Mouse (Mus musculus) heart, embryonic 10.5 days (tissue): ENCODE data around the gene Slc12a8. TPM values are rescaled to one million over a fixed set of nuclear protein-coding genes. Genes with fewer than 3 reads are reported as not detected.

Experiments
- DNase-seq: peaks from one replicate; pipeline ENCODE4 v3.0.0-alpha.2; 2017; ENCODE audit warnings: low spot score
- H3K27ac ChIP-seq: fragments of 300-500 bp; sonication (generic); 2 replicates; pipeline ENCODE4 v1.5.1; 2016; ENCODE audit warnings: mild to moderate bottlenecking
- H3K27me3 ChIP-seq: fragments of 300-500 bp; sonication (generic); 2 replicates; pipeline ENCODE4 v1.6.1; 2016; ENCODE audit warnings: mild to moderate bottlenecking; ENCODE audit not compliant: poor library complexity, insufficient read depth, severe bottlenecking
- H3K36me3 ChIP-seq: fragments of 300-500 bp; sonication (generic); 2 replicates; pipeline ENCODE4 v1.6.1; 2016; ENCODE audit warnings: mild to moderate bottlenecking, moderate library complexity
- H3K4me1 ChIP-seq: fragments of 300-500 bp; sonication (generic); 2 replicates; pipeline ENCODE4 v1.6.1; 2016; ENCODE audit warnings: mild to moderate bottlenecking
- H3K4me3 ChIP-seq: fragments of 300-500 bp; sonication (generic); 2 replicates; pipeline ENCODE4 v1.5.1; 2016; ENCODE audit warnings: mild to moderate bottlenecking, moderate library complexity
- H3K9me3 ChIP-seq: fragments of 300-500 bp; sonication (generic); 2 replicates; pipeline ENCODE4 v1.6.1; 2016; ENCODE audit warnings: mild to moderate bottlenecking, moderate library complexity
- WGBS: fragments of 180-500 bp; shearing (Covaris S2); methylation state at CpG from one replicate; pipeline ENCODE4 v1.1.7; 2016; 5-methylcytosine and 5-hydroxymethylcytosine counted together
- polyA plus RNA-seq: library from polyadenylated mRNA; unstranded; fragments of >200 nt; fragmentation: Nextera tagmentation; extraction: Ambion mirVana; gene quantifications from 2 replicates; pipeline ENCODE4 v1.2.1, GENCODE M21; 2016

Gene Slc12a8
- polyA plus RNA-seq, 1 experiment from 2014 or later = 0.99 TPM

DNA sequence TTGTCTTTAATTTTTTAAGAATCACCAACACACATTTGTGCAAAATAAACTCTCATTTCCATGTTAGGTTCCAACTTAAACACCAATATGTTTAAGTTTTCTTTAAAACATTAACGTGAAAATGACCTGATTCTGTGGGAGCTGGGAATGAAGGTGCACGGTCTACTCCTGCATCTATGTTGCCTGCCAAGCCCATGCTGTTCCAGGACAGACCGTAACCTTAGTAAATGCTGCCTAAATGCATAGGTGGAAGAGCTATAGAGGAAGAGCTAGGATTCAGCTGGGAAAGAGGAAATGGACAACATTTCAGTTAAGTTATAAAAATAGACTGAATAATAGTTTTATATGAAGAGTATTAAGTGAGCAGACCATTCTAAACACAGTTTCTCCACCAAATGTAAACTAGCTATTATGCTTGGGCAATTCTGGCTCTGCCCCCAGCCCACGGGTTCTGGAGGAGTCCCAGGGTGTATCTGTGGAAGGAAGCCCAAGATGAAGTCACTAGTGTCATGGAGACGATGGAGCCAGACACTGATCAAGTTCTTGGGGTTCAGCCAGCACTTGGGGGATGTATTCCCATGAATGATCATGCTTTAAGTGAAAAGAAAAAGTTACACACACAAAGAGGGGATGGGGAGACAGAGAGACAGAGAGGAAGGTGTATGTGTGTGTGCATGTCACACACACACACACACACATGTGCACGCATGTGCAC, 95.1 kb downstream of the Slc12a8 start:
- Histone ChIP-seq H3K36me3 (no peaks in the 10 kb centered on the region), H3K4me3 (no peak overlapping the region), H3K4me1 (peaks cover 5% of the 10 kb centered on the region), H3K27ac (no peak overlapping the region), H3K27me3 (peaks cover 5% of the 10 kb centered on the region; the same call in 1 of the 2 replicates), H3K9me3 (no peaks in the 10 kb centered on the region)
- 82% methylated on average over 6 of the region's 6 CpGs for WGBS
- peak; percentile 19 for DNase-seq

DNA sequence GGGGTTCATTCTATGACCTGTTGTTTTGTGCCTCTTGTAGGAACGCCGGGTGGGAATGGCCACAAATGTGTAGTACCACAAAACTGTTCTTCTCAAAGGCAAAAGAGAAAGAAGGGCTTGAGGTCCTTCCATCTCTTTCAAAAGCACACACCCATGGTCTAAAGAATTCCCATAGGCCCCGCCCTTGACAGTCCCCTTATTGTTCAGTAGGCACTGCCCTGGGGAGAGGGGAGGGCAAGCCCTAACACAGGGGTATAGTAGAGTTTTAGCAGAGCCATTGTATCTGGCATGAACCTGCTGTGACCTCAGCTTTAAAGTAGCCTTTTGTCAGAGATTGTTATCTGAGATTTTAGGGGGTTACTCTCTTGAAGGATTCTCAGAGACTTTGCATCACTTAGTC, 98.9 kb downstream of the Slc12a8 start:
- H3K27ac ChIP-seq = no peak overlapping the region
- H3K4me1 ChIP-seq = no peaks in the 10 kb centered on the region
- WGBS = 80% methylated on average over 3 of the region's 3 CpGs
- peak; percentile 41 for DNase-seq
- no peak overlapping the region for H3K4me3 ChIP-seq
- H3K9me3 ChIP-seq = no peaks in the 10 kb centered on the region
- peaks cover 5% of the 10 kb centered on the region; the same call in 1 of the 2 replicates for H3K27me3 ChIP-seq
- H3K36me3 ChIP-seq = no peaks in the 10 kb centered on the region

DNA sequence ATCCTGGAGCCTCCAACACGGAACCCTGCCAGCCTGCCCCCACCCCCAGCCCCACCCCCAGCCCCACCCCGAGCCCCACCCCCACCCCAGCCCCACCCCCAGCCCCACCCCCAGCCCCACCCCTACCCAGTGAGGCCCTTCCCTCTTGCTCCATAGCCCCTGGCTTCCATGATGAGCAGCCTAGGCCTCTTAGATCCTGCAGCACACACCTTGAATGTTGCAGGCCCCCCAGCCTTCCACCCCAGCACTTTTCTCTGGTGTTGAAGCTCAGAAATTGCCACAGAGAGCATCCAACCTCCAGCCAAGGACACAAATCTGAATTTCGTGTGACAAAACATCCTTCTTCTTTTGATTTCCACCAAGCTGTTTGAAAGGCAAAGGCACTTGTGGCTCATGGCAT, 104.7 kb downstream of the Slc12a8 start:
- Histone ChIP-seq H3K36me3 (no peaks in the 10 kb centered on the region), H3K27me3 (no peaks in the 10 kb centered on the region), H3K9me3 (no peaks in the 10 kb centered on the region), H3K4me3 (no peak overlapping the region), H3K4me1 (no peaks in the 10 kb centered on the region), H3K27ac (no peak overlapping the region)
- 40% methylated on average over 3 of the region's 3 CpGs for WGBS
- peak; percentile 72 for DNase-seq

DNA sequence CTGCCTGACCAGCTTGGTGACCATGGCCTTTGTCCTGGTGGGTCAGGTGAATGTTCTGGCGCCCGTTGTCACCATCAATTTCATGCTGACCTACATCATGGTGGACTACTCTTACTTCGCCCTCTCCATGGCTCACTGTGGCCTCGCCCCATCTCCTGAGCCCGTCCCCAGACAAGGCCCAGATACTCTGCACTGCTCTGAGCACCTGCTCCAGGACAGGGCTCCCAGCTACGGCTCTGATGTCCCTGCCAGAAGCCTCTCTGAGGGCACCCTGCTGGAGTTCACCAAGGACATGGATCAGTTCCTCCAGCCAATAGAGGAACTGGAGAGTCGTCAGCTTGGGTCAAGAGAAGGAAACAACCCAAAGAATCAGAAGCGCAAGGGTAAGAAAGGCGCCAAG, 107.5 kb downstream of the Slc12a8 start:
- 92% methylated on average over 9 of the region's 9 CpGs for WGBS
- no peaks in the 10 kb centered on the region for H3K27me3 ChIP-seq
- DNase-seq = peak; percentile 58
- H3K27ac ChIP-seq = no peak overlapping the region
- H3K4me1 ChIP-seq = no peaks in the 10 kb centered on the region
- no peak overlapping the region for H3K4me3 ChIP-seq
- H3K36me3 ChIP-seq = no peaks in the 10 kb centered on the region
- no peaks in the 10 kb centered on the region for H3K9me3 ChIP-seq

DNA sequence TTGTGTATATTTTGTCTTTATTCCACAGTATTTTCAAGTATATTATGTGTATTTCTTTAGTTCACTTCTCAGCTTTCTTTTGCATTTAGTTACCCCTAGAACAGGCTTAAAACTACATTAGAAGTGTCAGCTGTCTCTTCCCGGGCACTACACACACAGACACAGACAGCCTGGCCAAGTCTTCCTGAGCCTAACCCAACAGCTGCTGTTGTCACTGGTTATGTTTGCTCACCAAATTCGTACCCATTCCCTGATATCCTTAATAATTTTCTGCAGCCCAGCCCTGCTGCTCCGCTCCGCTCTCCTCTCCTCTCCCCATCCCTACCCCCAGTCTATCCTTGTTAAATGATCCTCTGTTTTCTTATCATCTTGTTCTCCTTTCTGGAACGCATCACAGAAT, 112.4 kb downstream of the Slc12a8 start:
- Histone ChIP-seq H3K36me3 (no peaks in the 10 kb centered on the region), H3K27me3 (no peaks in the 10 kb centered on the region), H3K4me1 (no peaks in the 10 kb centered on the region), H3K9me3 (no peaks in the 10 kb centered on the region), H3K27ac (no peak overlapping the region), H3K4me3 (no peak overlapping the region)
- 83% methylated on average over 5 of the region's 5 CpGs for WGBS
- DNase-seq = peak; percentile 19

DNA sequence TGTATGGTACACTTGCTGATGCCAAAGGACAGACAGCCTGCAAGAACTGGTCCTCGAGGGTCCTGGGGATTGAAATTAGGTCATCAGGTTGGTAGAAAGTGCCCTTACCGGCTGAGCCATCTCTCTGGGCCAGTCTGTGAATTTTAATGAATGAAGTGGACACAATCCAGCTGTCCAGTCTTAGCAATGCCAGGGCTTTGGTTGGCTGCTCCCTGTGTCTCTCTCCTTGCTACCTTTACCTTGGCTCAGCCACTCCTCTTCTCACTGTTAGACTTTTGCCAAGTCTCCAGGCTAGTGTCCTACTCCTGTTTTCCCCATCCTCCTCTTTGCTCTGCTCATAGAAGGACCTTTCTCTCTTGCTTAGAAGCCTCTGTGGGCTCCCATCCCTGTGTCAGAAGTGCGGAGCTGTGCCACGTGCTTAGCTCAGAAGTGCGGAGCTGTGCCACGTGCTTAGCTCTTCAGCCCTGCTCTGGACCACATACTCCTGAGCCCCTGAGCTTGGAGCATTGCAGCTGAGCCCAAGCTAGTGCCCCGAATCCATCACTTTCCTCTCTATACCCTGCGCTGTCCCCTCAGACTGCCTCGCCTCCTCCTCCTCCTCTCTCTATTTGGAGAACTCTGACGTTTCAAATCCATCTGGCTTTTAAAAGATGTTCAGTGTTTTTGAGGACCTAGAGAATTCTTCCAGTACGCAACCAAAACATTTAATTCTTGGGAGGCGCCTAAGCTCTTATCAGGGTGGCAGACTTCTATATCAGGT, 118.9 kb downstream of the Slc12a8 start:
- DNase-seq = peak; percentile 43
- no peaks in the 10 kb centered on the region for H3K9me3 ChIP-seq
- H3K36me3 ChIP-seq = no peaks in the 10 kb centered on the region
- peaks cover 4% of the 10 kb centered on the region; the same call in 1 of the 2 replicates for H3K4me1 ChIP-seq
- 73% methylated on average over 12 of the region's 12 CpGs for WGBS
- no peaks in the 10 kb centered on the region for H3K27me3 ChIP-seq
- H3K4me3 ChIP-seq = no peak overlapping the region
- H3K27ac ChIP-seq = no peak overlapping the region

DNA sequence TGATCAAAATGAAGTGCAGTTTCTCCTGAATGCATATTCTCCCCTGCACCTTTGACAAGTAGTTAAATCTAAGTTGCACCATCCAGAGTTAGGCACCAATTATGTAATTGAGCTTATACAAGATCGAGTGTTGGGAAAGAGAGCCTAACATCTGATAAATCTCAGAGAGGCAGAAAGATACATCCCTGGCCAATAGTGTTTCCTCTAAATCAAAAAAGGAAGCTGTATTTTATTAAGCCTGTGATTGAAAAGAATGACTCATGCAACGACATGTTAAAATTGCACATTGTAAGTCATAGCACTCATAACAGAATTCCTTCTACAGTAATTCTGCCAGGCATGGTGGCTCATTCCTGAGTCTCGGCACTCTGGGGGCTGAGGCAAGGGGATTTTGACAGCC, 124.7 kb downstream of the Slc12a8 start:
- Histone ChIP-seq H3K36me3 (no peaks in the 10 kb centered on the region), H3K27ac (no peak overlapping the region), H3K27me3 (no peaks in the 10 kb centered on the region), H3K4me3 (no peak overlapping the region), H3K9me3 (no peaks in the 10 kb centered on the region), H3K4me1 (no peaks in the 10 kb centered on the region)
- 76% methylated on average over 3 of the region's 3 CpGs for WGBS
- DNase-seq = no peak

DNA sequence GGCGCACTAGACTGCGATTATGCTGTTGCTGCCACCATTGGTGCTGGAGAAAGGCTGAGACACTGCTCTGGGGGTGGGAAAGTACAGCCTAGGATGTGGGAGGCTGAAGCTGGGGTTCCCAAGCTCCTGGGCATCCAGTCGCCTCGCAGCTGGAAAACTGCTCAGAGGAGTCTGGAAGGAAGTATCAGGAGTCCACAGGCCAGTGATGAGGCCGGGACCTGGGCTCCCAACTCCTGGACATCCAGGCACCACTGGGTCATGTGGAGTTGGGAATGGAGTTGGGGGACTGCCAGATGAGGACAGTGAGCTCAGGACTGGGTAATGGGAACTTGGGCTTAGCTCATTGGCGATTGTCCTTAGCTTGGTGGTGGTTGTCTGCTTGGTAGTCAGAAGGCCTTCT, 136.0 kb downstream of the Slc12a8 start:
- WGBS = 86% methylated on average over 6 of the region's 6 CpGs
- H3K9me3 ChIP-seq = peaks cover 8% of the 10 kb centered on the region; the same call in 1 of the 2 replicates
- H3K27ac ChIP-seq = no peak overlapping the region
- no peak overlapping the region for H3K4me3 ChIP-seq
- no peaks in the 10 kb centered on the region for H3K36me3 ChIP-seq
- DNase-seq = peak; percentile 68
- H3K27me3 ChIP-seq = no peaks in the 10 kb centered on the region
- no peaks in the 10 kb centered on the region for H3K4me1 ChIP-seq

DNA sequence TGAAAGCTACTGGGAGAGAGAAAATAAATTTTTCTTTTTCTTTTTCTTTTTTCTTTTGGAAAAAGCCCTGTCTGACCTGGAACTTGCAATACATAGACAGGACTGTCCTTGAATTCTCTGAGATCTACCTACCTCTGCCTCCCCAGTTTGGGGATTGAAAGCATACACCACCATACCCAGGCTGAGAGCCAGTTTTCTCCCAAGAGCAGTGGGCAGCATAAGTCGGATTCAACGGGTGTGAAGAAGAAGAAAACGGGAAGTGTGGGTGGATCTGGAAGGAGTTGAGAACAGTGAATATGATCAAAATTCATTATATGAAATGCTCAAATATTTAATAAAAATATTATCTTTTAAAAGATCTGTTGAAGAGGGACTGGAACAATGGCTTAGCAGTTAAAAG, 138.3 kb downstream of the Slc12a8 start:
- no peaks in the 10 kb centered on the region for H3K27me3 ChIP-seq
- no peaks in the 10 kb centered on the region for H3K36me3 ChIP-seq
- H3K9me3 ChIP-seq = 0 out of 2 replicates have a peak, but pooled peaks cover 2% of the 10 kb centered on the region
- H3K4me1 ChIP-seq = peaks cover 10% of the 10 kb centered on the region
- DNase-seq = peak; percentile 33
- WGBS = 84% methylated on average over 3 of the region's 3 CpGs
- H3K27ac ChIP-seq = no peak overlapping the region
- no peak overlapping the region for H3K4me3 ChIP-seq

DNA sequence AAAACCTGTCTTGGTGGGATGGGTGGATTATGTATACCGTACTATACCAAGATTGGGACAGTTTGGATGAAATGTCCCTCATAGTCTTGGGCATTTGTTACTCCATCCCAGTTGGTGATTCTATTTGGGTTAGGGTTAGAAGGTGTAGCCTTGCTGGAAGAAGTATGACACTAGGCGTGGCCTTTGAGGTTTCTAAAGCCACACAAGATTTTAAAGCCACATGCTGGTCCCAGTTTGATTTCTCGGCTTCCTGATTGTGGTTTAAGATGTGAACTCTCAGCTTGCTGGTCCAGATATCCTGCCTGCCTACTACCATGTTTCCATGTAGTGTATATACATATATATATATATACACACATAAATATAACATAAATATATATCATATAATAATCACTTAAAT, 140.1 kb downstream of the Slc12a8 start:
- no peak overlapping the region for H3K4me3 ChIP-seq
- peaks cover 10% of the 10 kb centered on the region for H3K4me1 ChIP-seq
- H3K27ac ChIP-seq = no peak overlapping the region
- peak; percentile 10 for DNase-seq
- H3K27me3 ChIP-seq = no peaks in the 10 kb centered on the region
- no peaks in the 10 kb centered on the region for H3K9me3 ChIP-seq
- H3K36me3 ChIP-seq = no peaks in the 10 kb centered on the region
- 85% methylated on average over 3 of the region's 3 CpGs for WGBS

DNA sequence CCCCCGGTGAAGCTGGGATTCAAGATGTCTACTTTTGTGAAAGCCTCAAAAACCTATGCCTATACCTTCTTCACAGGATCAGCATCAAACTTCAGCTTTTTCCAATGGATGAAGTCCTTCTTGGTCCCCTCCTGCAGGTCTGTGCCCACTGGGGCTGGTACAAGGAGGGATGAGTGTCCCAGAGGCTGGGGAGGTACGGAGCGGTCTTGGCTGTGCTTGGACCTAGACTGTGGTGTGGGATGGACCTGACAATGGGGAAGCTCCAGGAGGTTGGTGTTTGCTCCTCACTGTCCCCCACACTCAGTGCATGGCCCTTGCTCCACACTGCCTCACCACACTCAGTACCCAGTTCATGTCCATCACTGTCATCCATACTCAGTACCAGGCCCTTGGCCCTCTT, 141.0 kb downstream of the Slc12a8 start:
- Histone ChIP-seq H3K27me3 (no peaks in the 10 kb centered on the region), H3K27ac (no peak overlapping the region), H3K4me3 (no peak overlapping the region), H3K36me3 (no peaks in the 10 kb centered on the region), H3K9me3 (no peaks in the 10 kb centered on the region), H3K4me1 (peaks cover 10% of the 10 kb centered on the region)
- 91% methylated on average over 3 of the region's 3 CpGs for WGBS
- DNase-seq = peak; percentile 73

DNA sequence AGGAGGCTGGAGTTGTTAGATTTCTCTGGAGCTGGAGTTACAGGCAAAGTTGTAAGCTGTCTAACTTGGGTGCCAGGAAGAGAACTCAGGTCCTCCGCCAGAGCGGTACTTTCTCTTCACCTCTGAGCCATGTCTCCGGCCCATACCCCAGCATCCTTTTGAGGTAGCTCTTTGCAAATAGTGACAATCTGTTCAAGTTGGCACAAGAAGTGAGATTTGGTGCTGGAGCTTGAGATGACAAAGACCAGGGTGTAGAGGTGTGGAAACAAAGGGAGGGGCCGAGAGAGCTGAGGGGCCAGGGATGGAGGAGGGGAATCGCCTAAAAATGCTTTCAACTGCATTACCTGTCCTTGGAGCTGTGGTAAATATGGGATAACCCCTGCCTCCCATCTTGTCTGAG, 142.4 kb downstream of the Slc12a8 start:
- DNase-seq = peak; percentile 48
- WGBS = 78% methylated on average over 5 of the region's 5 CpGs
- no peak overlapping the region for H3K4me3 ChIP-seq
- no peaks in the 10 kb centered on the region for H3K27me3 ChIP-seq
- peaks cover 10% of the 10 kb centered on the region for H3K4me1 ChIP-seq
- H3K27ac ChIP-seq = peak overlapping the region; percentile 81
- H3K9me3 ChIP-seq = no peaks in the 10 kb centered on the region
- no peaks in the 10 kb centered on the region for H3K36me3 ChIP-seq

DNA sequence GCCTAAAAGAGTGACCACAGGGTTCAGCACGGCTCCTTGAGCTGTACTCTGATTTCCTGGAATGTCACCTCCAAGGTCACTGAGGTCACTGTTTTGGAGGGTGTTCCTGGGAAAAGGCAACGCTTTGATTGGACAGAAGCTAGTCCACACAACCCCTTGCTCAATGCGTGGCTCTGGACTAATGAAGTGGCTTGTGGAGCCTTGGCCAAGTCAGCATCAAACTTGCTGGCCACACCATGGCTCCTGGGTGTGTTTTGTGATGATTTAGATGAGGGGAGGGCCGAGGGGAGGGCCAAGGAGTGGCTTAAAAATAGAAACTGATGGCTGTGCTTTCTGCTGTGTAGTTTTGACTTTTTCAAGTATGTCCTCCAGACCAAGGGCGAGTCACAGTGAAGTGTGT, 143.0 kb downstream of the Slc12a8 start:
- no peaks in the 10 kb centered on the region for H3K36me3 ChIP-seq
- DNase-seq = peak; percentile 63
- no peak overlapping the region for H3K4me3 ChIP-seq
- no peaks in the 10 kb centered on the region for H3K9me3 ChIP-seq
- no peaks in the 10 kb centered on the region for H3K27me3 ChIP-seq
- H3K27ac ChIP-seq = peak overlapping the region; percentile 81
- H3K4me1 ChIP-seq = peaks cover 10% of the 10 kb centered on the region
- WGBS = 46% methylated on average over 5 of the region's 5 CpGs
